Mouse (Mus musculus) CH12.LX (cell line): ENCODE data around the gene Tep1.

Source experiments
- CHD2 ChIP-seq: IDR thresholded peaks from 2 replicates; pipeline ENCODE4 v1.6.1; 2011; ENCODE audit warnings: low read length, improper control_type of control experiment
- EP300 ChIP-seq: IDR thresholded peaks from 2 replicates; pipeline ENCODE4 v1.6.1; 2011; ENCODE audit warnings: low read length, improper control_type of control experiment
- MAX ChIP-seq: IDR thresholded peaks from 2 replicates; pipeline ENCODE4 v1.6.1; 2011; ENCODE audit warnings: low read length, improper control_type of control experiment
- POLR2A ChIP-seq: IDR thresholded peaks from 2 replicates; pipeline ENCODE4 v1.6.1; 2011; ENCODE audit warnings: low read depth, mild to moderate bottlenecking, improper control_type of control experiment, low read length
- SIN3A ChIP-seq: IDR thresholded peaks from 2 replicates; pipeline ENCODE4 v1.6.1; 2012; ENCODE audit warnings: low read length, improper control_type of control experiment, inconsistent platforms
- SMC3 ChIP-seq: IDR thresholded peaks from 2 replicates; pipeline ENCODE4 v1.6.1; 2011; ENCODE audit warnings: low read depth, low read length, improper control_type of control experiment
- USF1 ChIP-seq: IDR thresholded peaks from 2 replicates; pipeline ENCODE4 v1.6.1; 2014; ENCODE audit warnings: low read depth, mild to moderate bottlenecking, inconsistent platforms, low read length, improper control_type of control experiment

DNA sequence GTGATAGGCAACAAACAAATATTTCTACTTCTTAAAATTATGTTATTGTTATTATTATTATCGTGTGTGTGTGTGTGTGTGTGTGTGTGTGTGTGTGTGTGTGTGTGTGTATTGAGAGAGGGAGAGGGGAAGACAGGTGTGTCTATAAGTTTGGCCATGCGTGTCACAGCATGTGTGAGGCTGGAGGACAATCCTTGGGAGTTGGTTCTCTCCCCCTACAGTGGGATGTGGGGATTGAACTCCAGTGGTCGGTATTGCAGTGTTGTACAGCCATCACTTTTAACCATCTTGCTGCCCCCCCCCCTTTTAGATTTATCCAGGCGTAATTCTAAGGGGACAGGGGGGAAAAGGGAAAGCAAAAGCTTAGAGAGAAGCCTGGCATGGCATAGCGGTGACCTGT lies 1.7 kb downstream of the Tep1 start:
- TF ChIP-seq POLR2A (no peak), SIN3A (no peak), EP300 (no peak), SMC3 (no peak), CHD2 (no peak), USF1 (no peak), MAX (no peak)
